Mouse (Mus musculus) liver, postnatal 0 days (tissue): ENCODE measurements around the gene Gm29609. TPM values are rescaled to one million over a fixed set of nuclear protein-coding genes. Genes with fewer than 3 reads are reported as not detected.

Experiments
- ATAC-seq: fragments of 200-750 bp; cut with Nextera tagmentation; 2 replicates; pipeline ENCODE4 v1.8.0; 2017; ENCODE audit warnings: mild to moderate bottlenecking, moderate library complexity
- DNase-seq: peaks from one replicate; pipeline ENCODE4 v3.0.0-alpha.2; 2016
- H3K27ac ChIP-seq: fragments of 300-500 bp; sonication (generic); 2 replicates; pipeline ENCODE4 v1.5.1; 2014; ENCODE audit warnings: antibody characterized with exemption, moderate library complexity, mild to moderate bottlenecking, low read depth
- H3K27me3 ChIP-seq: fragments of 300-500 bp; sonication (generic); 2 replicates; pipeline ENCODE4 v1.6.1; 2014; ENCODE audit warnings: low read length, control low read depth, mixed read lengths; ENCODE audit not compliant: insufficient read depth
- H3K36me3 ChIP-seq: fragments of 300-500 bp; sonication (generic); replicated peaks from 2 replicates; pipeline ENCODE4 v1.6.1; 2014; ENCODE audit warnings: mild to moderate bottlenecking, control low read depth, low read length, moderate library complexity, mixed read lengths; ENCODE audit not compliant: insufficient read depth
- H3K4me1 ChIP-seq: fragments of 300-500 bp; sonication (generic); 2 replicates; pipeline ENCODE4 v1.6.1; 2014; ENCODE audit warnings: antibody characterized with exemption, mild to moderate bottlenecking, control low read depth; ENCODE audit not compliant: insufficient read depth
- H3K4me2 ChIP-seq: fragments of 300-500 bp; sonication (generic); 2 replicates; pipeline ENCODE4 v1.6.1; 2014; ENCODE audit warnings: low read depth, mild to moderate bottlenecking, low read length, moderate library complexity, mixed read lengths
- H3K4me3 ChIP-seq: fragments of 300-500 bp; sonication (generic); 2 replicates; pipeline ENCODE4 v1.5.1; 2014; ENCODE audit warnings: low read depth, low read length
- H3K9ac ChIP-seq: fragments of 300-500 bp; sonication (generic); replicated peaks from 2 replicates; pipeline ENCODE4 v1.6.1; 2014; ENCODE audit warnings: mild to moderate bottlenecking, moderate library complexity
- H3K9me3 ChIP-seq: fragments of 300-500 bp; sonication (generic); 2 replicates; pipeline ENCODE4 v1.6.1; 2016; ENCODE audit warnings: mild to moderate bottlenecking, control low read depth, low read length, mixed read lengths
- CTCF ChIP-seq: sonication (generic); IDR thresholded peaks from 2 replicates; pipeline ENCODE4 v1.5.1; 2016; ENCODE audit warnings: antibody characterized with exemption, low read depth
- EP300 ChIP-seq: IDR thresholded peaks from 2 replicates; pipeline ENCODE4 v1.6.1; 2016; ENCODE audit warnings: antibody characterized with exemption, low read depth, mild to moderate bottlenecking
- WGBS: fragments of 180-500 bp; shearing (Covaris S2); extraction: QIAGEN DNeasy Blood & Tissue Kit; methylation state at CpG from one replicate; pipeline ENCODE4 v1.1.7; 2014; ENCODE audit not compliant: insufficient replicate concordance; 5-methylcytosine and 5-hydroxymethylcytosine counted together
- polyA plus RNA-seq: library from polyadenylated mRNA; unstranded; fragments of >200 nt; fragmentation: Nextera tagmentation; extraction: Ambion mirVana; gene quantifications from 2 replicates; pipeline ENCODE4 v1.2.1, GENCODE M21; 2015

Gm29609 gene
- polyA plus RNA-seq, 1 experiment from 2014 or later: 0.59 TPM

GRCm38 (mm10) chr5:31195671-31196070 is 16.0 kb upstream of the Gm29609 start:
- ATAC-seq (no peak), DNase-seq (no peak)
- WGBS: 75% methylated on average over 4 of the region's 4 CpGs
- Histone ChIP-seq H3K9ac (no peak overlapping the region), H3K27ac (no peak overlapping the region), H3K4me2 (no peak overlapping the region), H3K4me1 (peaks cover 19% of the 10 kb centered on the region), H3K4me3 (no peak overlapping the region), H3K27me3 (no peaks in the 10 kb centered on the region), H3K9me3 (peaks cover 3% of the 10 kb centered on the region; the same call in 1 of the 2 replicates), H3K36me3 (peaks cover 63% of the 10 kb centered on the region)
- TF ChIP-seq EP300 (no peak), CTCF (no peak)

GRCm38 (mm10) chr5:31194486-31195485 is 15.1 kb upstream of the Gm29609 start:
- H3K4me2 ChIP-seq: peak overlapping the region; percentile 86
- H3K9ac ChIP-seq: peak overlapping the region; percentile 89
- H3K4me1 ChIP-seq: peaks cover 17% of the 10 kb centered on the region
- H3K27ac ChIP-seq: peak overlapping the region; percentile 94; the same call in 1 of the 2 replicates
- ATAC-seq: no peak
- no peak for DNase-seq
- H3K27me3 ChIP-seq: no peaks in the 10 kb centered on the region
- no peaks in the 10 kb centered on the region for H3K9me3 ChIP-seq
- peaks cover 65% of the 10 kb centered on the region for H3K36me3 ChIP-seq
- 89% methylated on average over 16 of the region's 16 CpGs for WGBS
- peak overlapping the region; percentile 74 for H3K4me3 ChIP-seq
- TF ChIP-seq EP300 (no peak), CTCF (no peak)

DNA sequence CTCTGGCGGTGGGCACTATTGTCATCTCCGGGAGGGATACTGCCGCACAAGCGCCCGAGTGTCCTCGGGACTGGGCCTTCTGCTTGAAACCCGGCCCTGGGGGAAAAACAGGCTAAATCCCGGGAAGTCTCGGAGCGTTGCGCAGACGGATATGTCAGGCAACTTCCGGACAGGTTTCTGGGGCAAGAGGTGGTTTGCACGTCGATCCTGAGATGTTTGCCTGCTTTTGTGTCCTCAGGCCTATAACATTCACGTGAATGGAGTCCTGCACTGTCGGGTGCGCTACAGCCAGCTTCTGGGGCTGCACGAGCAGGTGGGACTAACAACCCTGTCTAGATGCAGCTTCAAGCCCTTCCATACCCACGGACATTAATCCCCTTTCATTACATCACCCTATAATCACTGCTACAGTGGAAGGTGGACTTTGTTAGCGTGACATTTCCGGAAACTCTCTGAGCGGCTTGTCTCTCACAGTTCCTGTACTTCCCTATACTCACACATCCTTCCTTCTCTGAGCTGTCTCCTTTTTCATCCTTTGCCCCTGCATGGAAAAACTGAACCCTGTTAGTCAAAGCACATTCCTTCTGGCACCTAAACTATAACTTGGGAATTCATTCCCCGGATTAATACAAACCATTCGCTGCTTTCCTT is 14.0 kb upstream of the Gm29609 start:
- peak overlapping the region; percentile 94 for H3K27ac ChIP-seq
- WGBS: 7% methylated on average over 25 of the region's 25 CpGs
- ATAC-seq (peak; percentile 1; the same call in 1 of the 2 replicates), DNase-seq (no peak)
- H3K4me2 ChIP-seq: peak overlapping the region; percentile 86
- peak overlapping the region; percentile 74 for H3K4me3 ChIP-seq
- no peaks in the 10 kb centered on the region for H3K9me3 ChIP-seq
- no peaks in the 10 kb centered on the region for H3K27me3 ChIP-seq
- H3K4me1 ChIP-seq: peaks cover 17% of the 10 kb centered on the region
- TF ChIP-seq CTCF: no peak
- TF ChIP-seq EP300: no peak
- peak overlapping the region; percentile 89 for H3K9ac ChIP-seq
- H3K36me3 ChIP-seq: peaks cover 60% of the 10 kb centered on the region

DNA sequence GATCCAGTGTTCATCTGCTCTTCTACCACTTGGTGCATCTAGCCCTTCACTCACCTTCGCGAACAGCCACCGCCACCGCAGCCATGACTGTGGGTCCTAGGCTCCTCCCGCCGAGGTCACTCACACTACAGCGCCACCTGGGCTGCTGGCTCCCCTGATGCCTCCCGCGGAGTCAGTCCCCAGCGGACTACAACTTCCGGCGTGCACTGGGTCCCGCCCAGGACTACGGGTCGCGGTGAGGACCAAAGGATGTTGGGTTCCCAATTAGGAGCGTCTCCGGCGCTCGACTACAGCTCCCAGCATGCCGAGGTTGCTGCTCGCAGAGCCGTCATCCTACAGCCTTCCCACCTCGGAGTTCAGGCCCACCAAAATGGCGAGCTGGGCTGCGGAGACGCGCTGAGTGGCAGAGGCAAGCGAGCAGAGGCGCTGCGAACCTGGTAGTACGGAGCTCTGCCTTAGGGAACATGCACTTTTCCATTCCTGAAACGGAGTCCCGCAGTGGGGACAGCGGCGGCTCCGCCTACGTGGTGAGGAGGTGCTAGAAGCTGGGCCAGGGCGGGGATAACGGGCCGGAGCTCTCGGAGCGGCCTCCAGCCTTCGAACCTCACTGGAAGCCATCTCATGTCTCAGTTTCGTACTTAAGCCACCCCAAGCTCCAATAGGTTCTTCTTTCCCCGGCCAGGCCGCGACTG is 13.4 kb upstream of the Gm29609 start, which contains the start of the genes Snx17 and Eif2b4:
Gene Snx17, plus strand, starts transcription at position 289 of the 692 bp plus-strand sequence.
Gene Eif2b4, minus strand, starts transcription at position 492 of the 692 bp plus-strand sequence.
- Histone ChIP-seq H3K27ac (peak within 1 kb of the TSS; percentile 94), H3K9ac (peak within 1 kb of the TSS; percentile 89), H3K9me3 (no peaks in the 10 kb centered on the region), H3K4me2 (peak within 1 kb of the TSS; percentile 86), H3K36me3 (peaks cover 56% of the 10 kb centered on the region), H3K27me3 (no peaks in the 10 kb centered on the region), H3K4me3 (peak within 1 kb of the TSS; percentile 74), H3K4me1 (peaks cover 17% of the 10 kb centered on the region)
- ATAC-seq: peak; percentile 95
- DNase-seq: peak; percentile 100
- TF ChIP-seq CTCF (peak; percentile 93), EP300 (peak; percentile 40; the same call in 1 of the 2 replicates)
- under 1% methylated on average over 48 of the region's 48 CpGs for WGBS

GRCm38 (mm10) chr5:31192045-31192938 is 12.6 kb upstream of the Gm29609 start:
- Histone ChIP-seq H3K4me2 (peak overlapping the region; percentile 86), H3K4me1 (peaks cover 17% of the 10 kb centered on the region), H3K27me3 (no peaks in the 10 kb centered on the region), H3K9me3 (no peaks in the 10 kb centered on the region), H3K4me3 (peak overlapping the region; percentile 74), H3K36me3 (peaks cover 56% of the 10 kb centered on the region), H3K9ac (peak overlapping the region; percentile 89), H3K27ac (peak overlapping the region; percentile 94)
- WGBS: 9% methylated on average over 42 of the region's 42 CpGs
- TF ChIP-seq CTCF: no peak
- TF ChIP-seq EP300: no peak
- DNase-seq (peak; percentile 90), ATAC-seq (peak; percentile 77)
